Mouse (Mus musculus) erythroblast, adult 5-6 weeks (primary cell): ENCODE data around the gene Gckr. TPM values are rescaled to one million over a fixed set of nuclear protein-coding genes. Genes with fewer than 3 reads are reported as not detected.
"Not testable (repeated sequence)": the region's sequence is repeated elsewhere in the genome, so short reads cannot be mapped to it uniquely, and the experiment has no call there.

Experiments used
- ATAC-seq: replicated peaks from 2 replicates; pipeline ENCODE4 v1.8.0; 2016; ENCODE audit warnings: moderate number of reproducible peaks, mild to moderate bottlenecking, moderate TSS enrichment, inconsistent platforms; ENCODE audit not compliant: poor library complexity, low FRiP score, severe bottlenecking
- total RNA-seq, 2 experiments: library from RNA; stranded (forward) in 1 of 2; stranded (reverse) in 1 of 2; fragments of 150-400 nt in 1 of 2; fragments of 200-764, 138-1000 nt in 1 of 2; gene quantifications; 2 replicates each; pipeline versions ENCODE4 v1.2.3 to v1.2.4; 2015 to 2017; ENCODE audit warnings: low replicate concordance in 2 of 2

The Gckr gene
- total RNA-seq, 2 experiments from 2014 or later: not detected

DNA sequence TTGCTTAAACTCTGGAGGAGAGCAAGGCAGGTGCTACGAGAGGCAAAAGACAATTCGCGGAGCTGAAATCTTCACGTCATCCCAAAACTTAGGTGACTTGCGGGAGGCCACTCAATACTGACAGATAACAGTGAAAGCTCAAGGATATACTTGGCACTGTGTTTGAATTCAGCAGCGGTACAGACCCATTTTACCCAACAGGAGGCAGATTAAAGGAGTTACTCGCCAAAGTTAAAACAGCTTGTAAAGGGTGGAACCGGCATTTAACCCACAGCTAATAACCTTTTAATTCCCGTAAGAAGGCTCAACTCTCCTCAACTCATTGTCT, 5.9 kb upstream of the Gckr start:
- ATAC-seq: peak; percentile 50

DNA sequence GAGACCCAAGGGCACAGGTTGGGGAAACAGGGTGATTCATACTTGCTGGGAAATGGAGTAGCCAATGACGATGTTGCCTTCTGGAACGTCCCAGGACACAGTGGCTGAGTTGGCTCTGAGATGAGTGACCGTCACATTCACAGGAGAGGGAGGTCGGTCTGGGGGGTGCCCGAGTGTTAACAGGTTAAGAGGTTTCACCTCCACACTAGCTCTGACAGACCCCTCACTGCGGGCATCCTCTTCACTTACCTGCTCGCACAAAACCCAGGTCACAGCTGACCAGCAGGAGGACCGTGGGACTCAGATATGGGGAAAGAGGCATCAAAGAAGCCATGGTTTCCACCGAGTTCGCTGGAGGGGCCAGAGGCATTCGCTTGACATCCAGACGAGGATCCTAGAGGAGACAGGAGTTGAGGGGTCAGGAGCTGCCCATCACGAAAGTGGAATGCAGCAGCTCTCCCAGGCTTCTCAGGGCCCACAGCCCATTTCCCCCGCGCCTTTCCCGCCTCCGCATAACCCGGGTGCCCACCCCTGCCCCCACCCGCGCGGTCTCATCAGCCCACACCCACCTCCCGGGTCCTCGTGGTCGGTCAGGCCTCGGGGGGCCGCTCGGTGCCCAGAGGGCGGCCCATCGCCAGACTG, 2.2 kb upstream of the Gckr start:
- no peak for ATAC-seq

DNA sequence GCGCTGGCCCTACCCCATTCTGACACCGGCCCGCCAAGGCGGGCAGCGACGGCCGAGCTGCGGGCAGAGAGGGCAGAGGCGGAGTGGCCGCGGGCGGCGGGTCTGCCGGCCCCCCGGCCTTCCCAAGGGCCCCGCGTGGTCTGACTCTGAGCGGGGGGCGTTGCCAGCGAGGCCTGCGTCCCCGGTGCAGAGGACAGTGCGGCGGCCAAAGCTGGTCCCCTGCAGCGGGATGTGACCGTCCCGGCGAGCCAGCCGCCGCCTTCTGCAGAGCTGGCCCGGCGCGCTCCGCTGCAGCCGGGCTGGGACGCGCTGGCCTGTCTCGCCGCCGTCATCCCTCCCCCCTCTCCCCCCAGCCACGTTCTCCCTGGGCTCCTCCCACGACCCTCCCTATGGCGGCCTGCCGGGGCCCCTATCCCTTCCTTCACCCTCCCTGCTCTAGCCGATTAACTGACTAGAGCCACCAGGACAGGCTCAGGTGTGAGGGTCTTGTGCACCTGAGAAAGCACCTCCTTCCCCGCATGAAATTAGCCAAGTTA, 1.6 kb upstream of the Gckr start, which contains the start of gene Fndc4:
Gene Fndc4 (minus strand): TSS at position 475 of the 536 bp plus-strand sequence.
- ATAC-seq: no peak

DNA sequence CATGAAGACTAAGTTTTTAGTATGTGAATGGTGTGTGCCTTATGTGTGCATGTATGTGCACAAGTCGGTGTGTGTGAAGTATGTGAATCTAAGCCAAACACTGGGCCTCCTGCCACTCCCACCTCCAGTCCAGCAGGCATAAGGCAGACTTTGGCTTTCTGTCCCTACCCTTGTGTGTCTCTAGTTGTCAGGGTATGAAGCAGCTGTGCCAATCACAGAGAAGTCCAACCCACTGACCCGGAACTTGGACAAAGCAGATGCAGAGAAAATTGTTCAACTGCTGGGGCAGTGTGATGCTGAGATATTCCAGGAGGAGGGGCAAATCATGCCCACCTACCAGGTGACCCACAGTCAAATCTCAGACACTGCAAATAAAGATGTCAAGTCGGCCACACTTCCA, 738 bp downstream of the Gckr start:
- no peak for ATAC-seq

GRCm38 (mm10) chr5:31298486-31298885, 1.2 kb downstream of the Gckr start:
- ATAC-seq: no peak

- no peak for ATAC-seq
Measured at GRCm38 (mm10) chr5:31301866-31302265, 4.6 kb downstream of the Gckr start.

DNA sequence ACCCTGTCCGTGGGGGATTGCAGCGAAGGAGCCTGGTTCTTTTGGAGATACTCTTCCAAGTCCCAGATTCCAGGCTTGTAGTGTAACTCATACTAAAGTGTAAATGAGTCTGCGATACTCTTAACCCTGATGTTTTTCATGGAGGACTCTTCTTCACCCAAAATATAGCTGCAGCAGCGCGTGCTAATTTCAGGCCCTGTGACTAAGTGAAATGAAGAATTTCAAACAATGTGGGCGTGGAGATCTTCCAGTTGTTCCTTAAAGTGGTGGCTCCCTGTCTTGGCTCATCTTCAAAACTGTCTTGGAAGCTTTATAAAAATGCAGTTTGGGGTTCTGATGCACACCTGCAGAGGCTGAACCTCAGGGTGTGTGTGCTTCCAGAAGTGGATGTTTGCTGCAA, 5.8 kb downstream of the Gckr start:
- no peak for ATAC-seq

DNA sequence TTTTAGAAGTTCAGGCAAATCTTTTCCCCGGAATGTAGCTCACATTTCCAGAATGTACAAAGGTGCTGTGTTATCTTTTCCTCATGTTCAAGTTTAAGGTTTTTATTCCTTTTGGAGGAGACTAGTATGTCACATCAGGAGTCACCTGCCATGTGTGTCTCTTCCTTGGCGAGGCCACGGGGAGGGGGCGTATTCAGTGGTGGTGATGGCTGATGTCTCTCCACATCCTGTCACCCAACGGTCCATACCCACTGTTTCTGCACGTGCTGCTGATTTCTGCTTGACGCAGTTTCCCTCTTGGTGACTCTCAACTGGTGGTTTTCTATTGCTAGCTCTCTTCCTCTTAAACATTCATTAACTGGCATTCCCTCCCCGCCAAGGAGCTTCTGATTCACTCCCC, 15.6 kb downstream of the Gckr start:
- ATAC-seq: no peak

- ATAC-seq: no peak
Measured at GRCm38 (mm10) chr5:31322776-31323175, 25.5 kb downstream of the Gckr start.

GRCm38 (mm10) chr5:31324085-31324484, 26.8 kb downstream of the Gckr start:
- no peak for ATAC-seq

DNA sequence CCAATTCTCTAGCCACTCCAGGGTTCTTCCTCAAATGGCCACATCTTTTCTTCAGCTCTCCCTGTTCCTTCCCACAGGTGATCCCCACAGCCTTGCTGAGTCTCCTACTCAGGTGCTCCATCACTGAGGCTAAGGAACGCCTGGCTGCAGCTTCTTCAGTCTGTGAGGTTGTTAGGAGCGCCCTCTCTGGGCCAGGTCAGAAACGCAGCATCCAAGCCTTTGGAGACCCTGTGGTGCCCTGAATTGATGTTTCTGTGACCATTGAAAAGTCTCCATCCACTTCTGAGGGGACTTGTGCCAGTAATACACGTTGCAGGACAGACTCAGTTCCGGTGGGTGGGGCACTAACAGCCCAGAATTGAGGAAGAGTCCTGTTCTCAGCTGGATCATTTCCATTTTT, 29.6 kb downstream of the Gckr start:
- ATAC-seq: no peak

DNA sequence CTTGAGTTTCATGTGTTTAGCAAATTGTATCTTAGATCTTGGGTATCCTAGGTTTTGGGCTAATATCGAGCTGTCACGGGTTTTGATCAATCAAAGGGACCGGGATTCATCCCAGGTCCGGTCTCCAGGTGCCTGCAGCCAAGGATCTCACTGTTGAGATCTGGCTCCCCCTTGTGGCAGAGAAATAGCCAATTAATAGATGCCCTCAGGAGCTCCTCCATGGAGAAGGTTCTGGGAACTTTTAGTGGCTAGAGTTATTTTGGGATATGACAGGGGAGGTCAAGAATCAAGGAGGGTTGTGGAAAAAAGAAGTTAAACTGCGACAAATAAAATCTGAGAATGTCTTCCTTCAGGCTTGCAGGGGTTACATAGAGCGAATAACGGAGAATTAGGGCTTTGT, 31.0 kb downstream of the Gckr start:
- peak; percentile 80 for ATAC-seq

DNA sequence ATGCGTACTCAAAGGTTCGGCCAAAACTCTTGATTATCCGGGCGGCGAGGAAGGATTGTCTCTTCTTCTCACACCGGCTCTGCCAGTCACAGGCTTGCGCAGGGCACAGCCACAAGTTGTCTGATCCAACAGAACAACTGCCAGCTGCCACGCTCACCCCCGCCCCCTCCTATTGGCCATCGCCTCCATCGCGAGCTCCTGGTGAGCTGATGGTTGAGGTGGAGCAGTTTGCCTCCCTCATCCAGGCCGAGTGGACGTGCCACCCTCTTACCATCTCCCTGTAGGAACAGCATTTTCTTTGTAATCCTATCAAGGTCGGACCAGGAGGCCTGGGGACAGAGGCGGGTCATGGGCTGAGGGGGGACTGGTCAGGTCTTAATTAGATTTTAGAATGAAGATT, 60.3 kb downstream of the Gckr start:
- ATAC-seq: not testable (repeated sequence)

- no peak for ATAC-seq
Measured at GRCm38 (mm10) chr5:31360955-31361354, 63.7 kb downstream of the Gckr start.

Other genes starting within 250 kb of the Gckr start
- gene Atraid, start 249.1 kb upstream of the Gckr start, total RNA-seq (2015; ENCODE audit: low replicate concordance): 21.3 and 40.5 TPM in 2 replicates
- 22.3 and 26.8 TPM in 2 replicates for gene Atraid, start 249.1 kb upstream of the Gckr start, total RNA-seq (2017; ENCODE audit: low replicate concordance)
- 0.42 TPM in 1 of 2 replicates, not detected in the other for gene Slc5a6, start 248.5 kb upstream of the Gckr start, total RNA-seq (2015; ENCODE audit: low replicate concordance)
- gene Slc5a6, start 248.5 kb upstream of the Gckr start, total RNA-seq (2017; ENCODE audit: low replicate concordance): 0.98 TPM in 1 of 2 replicates, not detected in the other
- gene Cad, start 242.7 kb upstream of the Gckr start, total RNA-seq (2015; ENCODE audit: low replicate concordance): 6.5 and 16.3 TPM in 2 replicates
- gene Cad, start 242.7 kb upstream of the Gckr start, total RNA-seq (2017; ENCODE audit: low replicate concordance): 6.7 and 10.6 TPM in 2 replicates
- not detected in 2 replicates for gene Dnajc5g, start 191.2 kb upstream of the Gckr start, total RNA-seq (2015; ENCODE audit: low replicate concordance)
- gene Dnajc5g, start 191.2 kb upstream of the Gckr start, total RNA-seq (2017; ENCODE audit: low replicate concordance): 0.70 TPM in 1 of 2 replicates, not detected in the other
- not detected in 2 replicates for gene Slc30a3, start 189.2 kb upstream of the Gckr start, total RNA-seq (2015; ENCODE audit: low replicate concordance)
- gene Slc30a3, start 189.2 kb upstream of the Gckr start, total RNA-seq (2017; ENCODE audit: low replicate concordance): not detected in 2 replicates
- not detected in 2 replicates for gene Trim54, start 180.7 kb upstream of the Gckr start, total RNA-seq (2015; ENCODE audit: low replicate concordance)
- gene Trim54, start 180.7 kb upstream of the Gckr start, total RNA-seq (2017; ENCODE audit: low replicate concordance): not detected in 2 replicates
- not detected in 2 replicates for gene Ucn, start 158.6 kb upstream of the Gckr start, total RNA-seq (2015; ENCODE audit: low replicate concordance)
- not detected in 2 replicates for gene Ucn, start 158.6 kb upstream of the Gckr start, total RNA-seq (2017; ENCODE audit: low replicate concordance)
- 9.4 and 11.1 TPM in 2 replicates for gene Mpv17, start 143.2 kb upstream of the Gckr start, total RNA-seq (2015; ENCODE audit: low replicate concordance)
- gene Mpv17, start 143.2 kb upstream of the Gckr start, total RNA-seq (2017; ENCODE audit: low replicate concordance): 10.7 and 12.7 TPM in 2 replicates
- gene Gm29609, start 117.5 kb upstream of the Gckr start, total RNA-seq (2015; ENCODE audit: low replicate concordance): not detected in 2 replicates
- gene Gm29609, start 117.5 kb upstream of the Gckr start, total RNA-seq (2017; ENCODE audit: low replicate concordance): not detected in 2 replicates
- gene Gtf3c2, start 117.3 kb upstream of the Gckr start, total RNA-seq (2015; ENCODE audit: low replicate concordance): 29.7 and 32.5 TPM in 2 replicates
- gene Gtf3c2, start 117.3 kb upstream of the Gckr start, total RNA-seq (2017; ENCODE audit: low replicate concordance): 24.8 and 30.7 TPM in 2 replicates
- 2.9 and 17.1 TPM in 2 replicates for gene Snx17, start 104.2 kb upstream of the Gckr start, total RNA-seq (2015; ENCODE audit: low replicate concordance)
- 12.3 and 15.8 TPM in 2 replicates for gene Snx17, start 104.2 kb upstream of the Gckr start, total RNA-seq (2017; ENCODE audit: low replicate concordance)
- 9.8 and 42.1 TPM in 2 replicates for gene Eif2b4, start 104.0 kb upstream of the Gckr start, total RNA-seq (2015; ENCODE audit: low replicate concordance)
- gene Eif2b4, start 104.0 kb upstream of the Gckr start, total RNA-seq (2017; ENCODE audit: low replicate concordance): 13.5 and 18.7 TPM in 2 replicates
- 2.3 and 4.8 TPM in 2 replicates for gene Zfp513, start 95.1 kb upstream of the Gckr start, total RNA-seq (2015; ENCODE audit: low replicate concordance)
- gene Zfp513, start 95.1 kb upstream of the Gckr start, total RNA-seq (2017; ENCODE audit: low replicate concordance): 5.5 and 5.9 TPM in 2 replicates
- gene Ppm1g, start 76.8 kb upstream of the Gckr start, total RNA-seq (2015; ENCODE audit: low replicate concordance): 35.4 and 46.4 TPM in 2 replicates
- gene Ppm1g, start 76.8 kb upstream of the Gckr start, total RNA-seq (2017; ENCODE audit: low replicate concordance): 67.5 and 132 TPM in 2 replicates
- gene Nrbp1, start 56.6 kb upstream of the Gckr start, total RNA-seq (2015; ENCODE audit: low replicate concordance): 20.1 and 31.5 TPM in 2 replicates
- gene Nrbp1, start 56.6 kb upstream of the Gckr start, total RNA-seq (2017; ENCODE audit: low replicate concordance): 23.0 and 28.1 TPM in 2 replicates
- not detected in 2 replicates for gene Gm9970, start 56.2 kb upstream of the Gckr start, total RNA-seq (2015; ENCODE audit: low replicate concordance)
- gene Gm9970, start 56.2 kb upstream of the Gckr start, total RNA-seq (2017; ENCODE audit: low replicate concordance): not detected in 2 replicates
- 1.5 TPM in 1 of 2 replicates, not detected in the other for gene Krtcap3, start 45.8 kb upstream of the Gckr start, total RNA-seq (2015; ENCODE audit: low replicate concordance)
- gene Krtcap3, start 45.8 kb upstream of the Gckr start, total RNA-seq (2017; ENCODE audit: low replicate concordance): 4.0 and 4.6 TPM in 2 replicates
- 0.58 and 3.1 TPM in 2 replicates for gene Ift172, start 6.3 kb upstream of the Gckr start, total RNA-seq (2015; ENCODE audit: low replicate concordance)
- 5.6 and 7.9 TPM in 2 replicates for gene Ift172, start 6.3 kb upstream of the Gckr start, total RNA-seq (2017; ENCODE audit: low replicate concordance)
- gene Fndc4, start 1.4 kb upstream of the Gckr start, total RNA-seq (2015; ENCODE audit: low replicate concordance): not detected in 2 replicates
- 0.34 TPM in 1 of 2 replicates, not detected in the other for gene Fndc4, start 1.4 kb upstream of the Gckr start, total RNA-seq (2017; ENCODE audit: low replicate concordance)
- 5.0 and 5.9 TPM in 2 replicates for gene Zfp512, start 155.0 kb downstream of the Gckr start, total RNA-seq (2015; ENCODE audit: low replicate concordance)
- gene Zfp512, start 155.0 kb downstream of the Gckr start, total RNA-seq (2017; ENCODE audit: low replicate concordance): 13.8 and 16.1 TPM in 2 replicates
- gene 4930548H24Rik, start 188.3 kb downstream of the Gckr start, total RNA-seq (2015; ENCODE audit: low replicate concordance): not detected in 2 replicates
- gene 4930548H24Rik, start 188.3 kb downstream of the Gckr start, total RNA-seq (2017; ENCODE audit: low replicate concordance): 0.17 and 1.1 TPM in 2 replicates
- gene Gpn1, start 197.3 kb downstream of the Gckr start, total RNA-seq (2015; ENCODE audit: low replicate concordance): 4.0 and 6.9 TPM in 2 replicates
- gene Gpn1, start 197.3 kb downstream of the Gckr start, total RNA-seq (2017; ENCODE audit: low replicate concordance): 4.0 and 4.3 TPM in 2 replicates
- gene Slc4a1ap, start 229.6 kb downstream of the Gckr start, total RNA-seq (2015; ENCODE audit: low replicate concordance): 27.2 and 58.6 TPM in 2 replicates
- gene Slc4a1ap, start 229.6 kb downstream of the Gckr start, total RNA-seq (2017; ENCODE audit: low replicate concordance): 34.2 and 58.8 TPM in 2 replicates
- 11.5 and 13.3 TPM in 2 replicates for gene Supt7l, start 230.4 kb downstream of the Gckr start, total RNA-seq (2015; ENCODE audit: low replicate concordance)
- 17.8 and 20.8 TPM in 2 replicates for gene Supt7l, start 230.4 kb downstream of the Gckr start, total RNA-seq (2017; ENCODE audit: low replicate concordance)